Mouse (Mus musculus): ENCODE results near the gene Tril. TPM values are rescaled to one million over a fixed set of nuclear protein-coding genes. Genes with fewer than 3 reads are reported as not detected.

The Tril gene
- 35.3 and 38.3 TPM in 2 replicates for polyA plus RNA-seq (2015; fragmentation: Nextera tagmentation; extraction: Ambion mirVana)

DNA sequence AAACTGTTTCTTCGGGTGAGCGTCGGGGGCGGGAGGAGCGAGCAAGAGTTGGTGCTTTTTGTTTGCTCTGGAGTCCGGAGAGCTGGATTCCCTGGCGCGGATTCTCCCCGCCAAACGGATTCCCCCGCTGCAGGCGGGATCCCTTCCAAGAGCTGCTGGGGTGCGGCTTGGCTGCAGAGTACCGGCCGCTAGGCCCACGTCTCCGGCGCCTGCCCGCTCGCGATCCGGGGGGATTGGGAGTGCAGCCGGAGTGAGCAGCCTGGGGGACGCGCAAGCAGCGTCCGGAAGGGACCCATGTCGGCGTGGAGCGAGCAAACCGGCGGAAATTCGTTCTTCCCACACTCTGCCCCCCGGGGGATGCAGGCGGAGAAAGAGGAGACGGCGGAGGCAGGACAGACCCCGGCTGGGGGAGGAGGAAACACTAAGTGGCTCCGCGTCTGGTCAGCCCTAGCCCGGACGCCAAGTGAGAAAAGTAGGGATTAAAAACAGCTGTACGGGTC is at the start of gene Tril:
Tril (minus strand) TSS at position 345 of the 500 bp plus-strand sequence.
- Histone ChIP-seq H3K27ac (replicated peaks) (peak within 1 kb of the TSS; percentile 95), H3K36me3 (no peaks in the 10 kb centered on the region), H3K9ac (peak within 1 kb of the TSS; percentile 62), H3K9me3 (replicated peaks) (no peaks in the 10 kb centered on the region), H3K4me2 (replicated peaks) (peak within 1 kb of the TSS; percentile 91), H3K4me3 (replicated peaks) (peak within 1 kb of the TSS; percentile 63), H3K27me3 (peaks cover 10% of the 10 kb centered on the region; the same call in 1 of the 2 replicates), H3K4me1 (peaks cover 53% of the 10 kb centered on the region)
- ATAC-seq (ENCODE audit: insufficient number of reproducible peaks, low FRiP score, low TSS enrichment, low read depth): peak; percentile 74
- under 1% methylated on average over 43 of the region's 43 CpGs for WGBS

DNA sequence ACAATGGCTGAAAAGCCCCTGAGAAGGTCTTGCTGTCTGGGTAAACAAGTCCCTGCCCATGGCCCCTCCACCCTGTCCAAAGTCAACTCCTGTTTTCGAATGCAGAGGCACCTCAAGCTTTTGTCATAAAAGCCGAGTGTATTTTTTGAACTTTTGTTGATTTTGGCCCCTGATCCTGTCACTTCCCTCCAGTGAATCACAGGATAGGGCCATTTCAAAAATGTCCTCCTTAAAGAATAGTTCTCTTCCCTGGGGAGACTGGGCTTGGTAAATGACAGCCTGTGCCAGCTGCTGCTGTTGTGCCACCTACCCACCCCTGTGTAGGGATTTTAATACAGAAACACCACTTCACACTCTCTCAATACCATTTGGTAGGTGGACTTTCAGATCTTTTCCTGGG is 42.4 kb upstream of the Tril start:
- 65% methylated on average over 2 of the region's 2 CpGs for WGBS
- H3K27ac ChIP-seq (replicated peaks): no peak overlapping the region
- no peaks in the 10 kb centered on the region for H3K9me3 ChIP-seq (replicated peaks)
- no peak overlapping the region for H3K4me3 ChIP-seq (replicated peaks)
- H3K36me3 ChIP-seq: no peaks in the 10 kb centered on the region
- H3K9ac ChIP-seq: no peak overlapping the region
- H3K4me1 ChIP-seq: peaks cover 20% of the 10 kb centered on the region
- H3K4me2 ChIP-seq (replicated peaks): no peak overlapping the region
- ATAC-seq (ENCODE audit: insufficient number of reproducible peaks, low FRiP score, low TSS enrichment, low read depth): no peak
- no peaks in the 10 kb centered on the region for H3K27me3 ChIP-seq

DNA sequence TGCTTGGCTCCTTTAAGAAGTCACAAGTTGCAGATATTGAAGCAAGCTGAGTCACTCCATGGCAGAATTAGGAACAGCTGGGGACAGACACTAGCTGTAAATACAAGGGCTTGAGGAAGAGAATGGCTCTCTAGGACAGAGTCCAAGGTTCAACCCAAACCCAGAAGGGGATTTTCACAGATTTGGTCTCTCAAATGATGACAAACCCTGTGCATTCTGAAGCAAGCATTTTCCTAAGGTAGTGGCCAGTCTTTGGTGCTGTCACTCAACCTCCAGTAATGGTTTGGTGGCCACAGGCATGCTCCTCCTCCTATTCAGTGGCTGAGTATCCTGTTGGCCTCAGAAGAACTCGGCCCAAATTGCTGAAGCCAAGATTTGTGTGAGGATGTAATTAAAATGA is 38.5 kb upstream of the Tril start:
- Histone ChIP-seq H3K4me2 (replicated peaks) (no peak overlapping the region), H3K36me3 (no peaks in the 10 kb centered on the region), H3K4me3 (replicated peaks) (no peak overlapping the region), H3K4me1 (peaks cover 42% of the 10 kb centered on the region), H3K27ac (replicated peaks) (0 out of 2 replicates have a peak overlapping the region, but pooled peaks have one; percentile 34), H3K9ac (no peak overlapping the region), H3K9me3 (replicated peaks) (no peaks in the 10 kb centered on the region), H3K27me3 (no peaks in the 10 kb centered on the region)
- 26% methylated on average over 1 of the region's 1 CpGs for WGBS
- no peak for ATAC-seq (ENCODE audit: insufficient number of reproducible peaks, low FRiP score, low TSS enrichment, low read depth)

DNA sequence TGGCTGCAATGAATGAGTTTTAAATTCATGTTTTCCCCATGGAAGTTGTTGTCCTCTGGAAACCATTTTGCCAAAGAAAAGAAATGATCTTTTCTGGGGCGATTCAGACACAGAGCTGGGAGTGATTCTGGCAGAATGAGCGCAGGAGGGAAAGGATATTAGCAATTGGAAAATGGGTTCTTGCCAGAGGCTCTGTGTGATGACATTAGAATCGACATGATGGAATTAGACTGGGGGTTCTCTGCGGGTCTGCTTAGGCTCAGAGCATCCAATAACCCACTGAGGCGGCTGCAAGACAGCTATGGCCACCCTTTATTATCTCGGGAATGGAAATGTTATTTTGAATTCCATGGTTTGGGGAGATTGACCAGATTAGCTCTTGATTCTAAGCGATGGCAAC is 37.2 kb upstream of the Tril start:
- WGBS: 38% methylated on average over 7 of the region's 7 CpGs
- H3K9me3 ChIP-seq (replicated peaks): no peaks in the 10 kb centered on the region
- H3K9ac ChIP-seq: no peak overlapping the region
- no peaks in the 10 kb centered on the region for H3K36me3 ChIP-seq
- H3K4me3 ChIP-seq (replicated peaks): no peak overlapping the region
- H3K4me2 ChIP-seq (replicated peaks): no peak overlapping the region
- peak overlapping the region; percentile 73 for H3K27ac ChIP-seq (replicated peaks)
- H3K4me1 ChIP-seq: peaks cover 38% of the 10 kb centered on the region
- peak; percentile 51; the same call in 1 of the 2 replicates for ATAC-seq (ENCODE audit: insufficient number of reproducible peaks, low FRiP score, low TSS enrichment, low read depth)
- no peaks in the 10 kb centered on the region for H3K27me3 ChIP-seq

DNA sequence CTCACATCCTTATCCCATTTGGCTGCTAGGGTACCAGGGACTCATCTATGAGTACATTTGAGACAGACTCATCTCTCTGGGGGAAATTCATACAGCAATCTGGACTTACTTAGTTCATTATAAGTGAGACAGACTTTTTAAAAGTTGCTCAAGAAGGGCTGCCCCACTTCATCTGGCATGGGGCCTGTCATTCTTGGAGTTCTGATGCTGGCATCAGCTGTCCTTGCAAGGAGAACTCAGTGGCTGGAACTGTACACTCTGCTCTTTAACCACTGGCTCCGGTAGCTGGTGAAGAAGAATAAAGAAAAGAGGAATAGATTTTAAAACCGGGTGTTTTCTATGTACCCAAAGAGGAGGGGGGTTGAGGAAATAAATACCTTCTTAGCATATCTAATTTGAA is 36.1 kb upstream of the Tril start:
- WGBS: 37% methylated on average over 2 of the region's 2 CpGs
- H3K27ac ChIP-seq (replicated peaks): peak overlapping the region; percentile 73
- no peak overlapping the region for H3K9ac ChIP-seq

DNA sequence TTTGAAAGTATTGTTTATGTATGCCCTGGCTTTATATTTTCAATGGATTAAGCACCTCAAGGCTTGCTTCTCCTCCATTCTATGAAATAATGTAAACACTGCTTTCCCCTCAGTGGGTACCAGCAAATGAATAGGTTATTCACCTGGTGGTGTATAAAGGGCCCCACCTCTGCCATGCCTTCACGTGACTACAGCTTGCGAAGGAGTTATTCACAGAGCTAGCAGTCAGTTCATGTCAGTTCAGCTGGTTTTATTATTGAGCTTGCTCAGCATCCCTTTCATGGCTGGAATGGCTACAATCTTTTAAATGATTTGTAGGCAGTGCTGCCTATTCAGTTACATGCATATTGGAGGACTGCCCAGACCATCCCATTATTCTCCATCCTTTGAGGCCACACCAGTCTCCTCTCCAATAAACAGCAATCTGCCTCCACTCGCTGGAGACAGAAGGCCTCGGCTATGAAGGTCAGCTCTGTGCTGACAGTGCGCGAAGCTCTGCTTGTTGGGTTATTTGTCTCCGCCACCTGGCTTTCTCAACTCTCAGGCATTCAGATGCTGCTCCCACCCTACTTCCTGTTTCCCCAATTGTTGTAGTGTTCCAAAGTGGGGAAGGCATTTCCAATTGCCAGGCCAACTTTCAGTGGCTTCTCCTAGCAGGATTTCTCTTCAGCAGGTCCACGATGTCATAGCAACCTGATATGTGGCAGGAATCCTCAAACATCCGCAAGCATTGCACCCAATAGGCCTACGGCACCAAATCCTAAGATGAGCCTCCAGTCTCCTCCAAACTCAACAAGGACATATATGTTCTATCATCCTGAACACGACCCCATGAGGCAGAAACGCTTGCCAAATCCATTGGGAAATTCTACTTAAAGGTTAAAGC is 34.6 kb upstream of the Tril start:
- no peak overlapping the region for H3K9ac ChIP-seq
- no peak for ATAC-seq (ENCODE audit: insufficient number of reproducible peaks, low FRiP score, low TSS enrichment, low read depth)

More for the DNA sequence above, 36.1 kb upstream of the Tril start:
- Histone ChIP-seq H3K9me3 (replicated peaks) (no peaks in the 10 kb centered on the region), H3K4me3 (replicated peaks) (no peak overlapping the region), H3K4me2 (replicated peaks) (no peak overlapping the region), H3K27me3 (no peaks in the 10 kb centered on the region), H3K4me1 (peaks cover 38% of the 10 kb centered on the region), H3K36me3 (no peaks in the 10 kb centered on the region)
- no peak for ATAC-seq (ENCODE audit: insufficient number of reproducible peaks, low FRiP score, low TSS enrichment, low read depth)

DNA sequence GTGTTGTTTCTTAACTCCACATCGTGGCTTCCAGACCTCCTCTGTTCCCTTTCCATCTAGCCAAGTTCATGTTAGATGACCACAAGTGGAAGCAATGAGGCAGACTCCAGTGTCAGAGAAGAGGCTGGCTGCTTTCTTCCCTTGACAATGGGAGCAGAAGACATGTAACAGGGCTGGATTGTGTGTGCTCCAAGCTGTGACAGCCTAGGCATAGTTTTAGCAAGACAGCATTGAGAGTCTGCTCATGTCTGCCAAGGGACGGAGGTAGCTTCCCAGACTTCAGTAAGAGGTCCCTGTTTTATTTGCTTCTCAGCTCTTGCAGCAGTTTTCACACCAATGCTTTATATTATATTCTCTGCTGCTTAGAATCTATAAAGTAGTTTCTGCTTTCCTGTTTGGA is 33.6 kb upstream of the Tril start:
- Histone ChIP-seq H3K9me3 (replicated peaks) (no peaks in the 10 kb centered on the region), H3K4me3 (replicated peaks) (no peak overlapping the region), H3K4me2 (replicated peaks) (no peak overlapping the region), H3K4me1 (peaks cover 37% of the 10 kb centered on the region), H3K36me3 (no peaks in the 10 kb centered on the region), H3K27me3 (no peaks in the 10 kb centered on the region), H3K27ac (replicated peaks) (peak overlapping the region; percentile 48; the same call in 1 of the 2 replicates), H3K9ac (no peak overlapping the region)
- WGBS: 72% methylated on average over 2 of the region's 2 CpGs
- ATAC-seq (ENCODE audit: insufficient number of reproducible peaks, low FRiP score, low TSS enrichment, low read depth): no peak

More for the DNA sequence above, 34.6 kb upstream of the Tril start:
- H3K9me3 ChIP-seq (replicated peaks): no peaks in the 10 kb centered on the region
- H3K27me3 ChIP-seq: no peaks in the 10 kb centered on the region
- H3K36me3 ChIP-seq: no peaks in the 10 kb centered on the region
- no peak overlapping the region for H3K4me3 ChIP-seq (replicated peaks)
- H3K27ac ChIP-seq (replicated peaks): peak overlapping the region; percentile 48
- 67% methylated on average over 12 of the region's 12 CpGs for WGBS
- H3K4me1 ChIP-seq: peaks cover 38% of the 10 kb centered on the region
- no peak overlapping the region for H3K4me2 ChIP-seq (replicated peaks)

DNA sequence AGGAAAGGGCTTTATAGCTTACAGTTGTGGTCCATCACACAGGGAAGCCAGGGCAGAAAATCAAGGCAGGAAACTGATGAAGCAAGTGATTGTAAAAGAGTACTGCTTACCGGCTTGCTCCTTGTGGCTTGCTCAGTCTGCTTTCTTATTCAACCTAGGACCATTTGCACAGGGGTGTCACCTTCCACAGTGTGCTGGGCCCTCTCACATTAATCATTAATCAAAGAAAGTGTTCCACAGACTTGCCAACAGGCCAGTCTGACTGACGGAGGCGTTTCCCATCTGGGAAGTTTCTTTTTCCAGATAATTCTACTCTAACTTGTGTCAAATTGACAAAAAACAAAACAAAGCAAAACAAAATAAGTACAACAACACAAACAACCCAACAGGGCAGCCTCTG is 32.9 kb upstream of the Tril start:
- Histone ChIP-seq H3K27ac (replicated peaks) (no peak overlapping the region), H3K27me3 (no peaks in the 10 kb centered on the region), H3K36me3 (no peaks in the 10 kb centered on the region), H3K9ac (no peak overlapping the region), H3K4me2 (replicated peaks) (no peak overlapping the region), H3K4me1 (peaks cover 30% of the 10 kb centered on the region), H3K9me3 (replicated peaks) (no peaks in the 10 kb centered on the region), H3K4me3 (replicated peaks) (no peak overlapping the region)
- ATAC-seq (ENCODE audit: insufficient number of reproducible peaks, low FRiP score, low TSS enrichment, low read depth): no peak
- 79% methylated on average over 3 of the region's 3 CpGs for WGBS

DNA sequence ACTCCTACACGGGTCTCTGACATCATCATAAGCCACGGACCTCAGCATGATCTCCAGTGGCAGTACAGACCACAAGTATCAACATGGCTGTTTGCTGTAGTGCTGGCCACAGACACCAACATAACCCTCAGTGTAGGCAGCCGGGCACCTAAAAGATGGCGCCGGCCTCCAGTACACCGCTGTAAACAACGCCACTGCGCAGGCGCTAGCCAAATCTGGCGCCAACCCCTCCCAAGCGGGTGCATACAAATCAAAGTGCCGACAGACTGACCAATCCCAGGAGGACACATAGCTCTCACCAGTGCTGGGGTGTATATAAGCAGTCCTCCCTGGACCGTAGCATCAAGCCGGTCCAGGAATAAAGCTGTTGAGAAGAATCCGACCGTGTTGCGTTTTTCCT is 24.0 kb upstream of the Tril start:
- 94% methylated on average over 17 of the region's 17 CpGs for WGBS
- Histone ChIP-seq H3K9me3 (replicated peaks) (no peaks in the 10 kb centered on the region), H3K4me3 (replicated peaks) (no peak overlapping the region), H3K9ac (no peak overlapping the region), H3K4me2 (replicated peaks) (no peak overlapping the region), H3K4me1 (no peaks in the 10 kb centered on the region), H3K27ac (replicated peaks) (no peak overlapping the region), H3K27me3 (no peaks in the 10 kb centered on the region), H3K36me3 (no peaks in the 10 kb centered on the region)
- no peak for ATAC-seq (ENCODE audit: insufficient number of reproducible peaks, low FRiP score, low TSS enrichment, low read depth)

DNA sequence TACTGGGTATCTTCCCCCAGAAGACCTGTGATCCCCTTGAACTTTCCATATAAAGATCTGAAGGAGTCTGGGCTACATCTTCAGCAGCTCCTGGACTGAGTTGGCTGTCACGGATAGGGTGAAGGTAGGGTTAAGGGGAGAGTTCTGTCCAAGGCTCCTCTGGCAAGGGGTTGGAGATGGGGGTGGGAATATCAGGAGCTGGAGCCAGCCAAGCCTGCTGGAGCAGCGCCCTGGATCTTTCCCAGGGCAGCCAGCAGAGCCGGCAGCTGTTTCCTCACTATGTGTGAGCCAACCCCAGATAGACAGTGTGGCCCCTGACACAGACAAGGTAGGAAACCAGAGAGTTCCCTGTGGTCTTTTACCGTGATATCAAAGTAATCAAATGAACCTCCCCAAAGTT is 4.6 kb upstream of the Tril start:
- Histone ChIP-seq H3K4me2 (replicated peaks) (no peak overlapping the region), H3K4me1 (peaks cover 21% of the 10 kb centered on the region), H3K4me3 (replicated peaks) (no peak overlapping the region), H3K9ac (no peak overlapping the region), H3K27me3 (no peaks in the 10 kb centered on the region), H3K27ac (replicated peaks) (no peak overlapping the region), H3K9me3 (replicated peaks) (0 out of 2 replicates have a peak, but pooled peaks cover 4% of the 10 kb centered on the region), H3K36me3 (no peaks in the 10 kb centered on the region)
- ATAC-seq (ENCODE audit: insufficient number of reproducible peaks, low FRiP score, low TSS enrichment, low read depth): no peak
- WGBS: 40% methylated on average over 4 of the region's 4 CpGs

DNA sequence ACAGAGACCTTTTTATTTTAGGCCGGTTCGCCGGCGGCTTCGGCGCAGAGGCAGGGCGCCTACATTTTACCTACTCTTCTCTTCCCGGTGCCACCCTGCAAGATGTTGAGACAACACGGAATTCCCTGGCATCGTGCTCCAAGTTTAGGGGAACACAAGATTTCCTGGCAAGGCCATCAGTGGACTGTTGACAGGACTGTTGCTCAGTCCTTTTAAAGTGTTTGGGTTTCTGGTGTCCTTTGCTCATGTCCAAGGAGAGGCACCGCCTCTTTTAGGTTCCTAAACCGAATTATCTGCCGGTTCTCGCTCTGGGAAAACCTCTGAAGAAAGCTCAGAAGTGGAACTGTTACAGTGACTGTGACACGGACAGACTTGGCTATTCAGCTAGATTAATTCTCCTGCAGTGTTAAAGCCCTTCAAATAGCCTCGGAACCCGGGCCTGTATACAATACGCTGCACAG is 441 bp upstream of the Tril start:
- ATAC-seq (ENCODE audit: insufficient number of reproducible peaks, low FRiP score, low TSS enrichment, low read depth): no peak
- peaks cover 56% of the 10 kb centered on the region for H3K4me1 ChIP-seq
- H3K4me3 ChIP-seq (replicated peaks): peak overlapping the region; percentile 63
- peak overlapping the region; percentile 62 for H3K9ac ChIP-seq
- H3K27ac ChIP-seq (replicated peaks): peak overlapping the region; percentile 95
- peak overlapping the region; percentile 91 for H3K4me2 ChIP-seq (replicated peaks)
- H3K27me3 ChIP-seq: peaks cover 10% of the 10 kb centered on the region; the same call in 1 of the 2 replicates
- WGBS: 3% methylated on average over 18 of the region's 18 CpGs
- no peaks in the 10 kb centered on the region for H3K36me3 ChIP-seq
- no peaks in the 10 kb centered on the region for H3K9me3 ChIP-seq (replicated peaks)
